Mouse (Mus musculus) erythroblast, embryonic 14.5 days (primary cell): ENCODE measurements around the gene Gm20538. TPM values are rescaled to one million over a fixed set of nuclear protein-coding genes. Genes with fewer than 3 reads are reported as not detected.

Source experiments
- H3K27me3 ChIP-seq: 2 replicates; pipeline ENCODE4 v1.6.1; 2012; ENCODE audit warnings: inconsistent platforms; ENCODE audit not compliant: control insufficient read depth
- H3K36me3 ChIP-seq: 2 replicates; pipeline ENCODE4 v1.6.1; 2012; ENCODE audit warnings: mild to moderate bottlenecking, inconsistent platforms; ENCODE audit not compliant: control insufficient read depth
- H3K4me1 ChIP-seq: 2 replicates; pipeline ENCODE4 v1.6.1; 2012; ENCODE audit warnings: inconsistent platforms; ENCODE audit not compliant: control insufficient read depth
- H3K4me3 ChIP-seq: replicated peaks from 2 replicates; pipeline ENCODE3; 2012; ENCODE audit warnings: moderate library complexity, mild to moderate bottlenecking, inconsistent platforms
- H3K9me3 ChIP-seq: 2 replicates; pipeline ENCODE4 v1.6.1; 2012; ENCODE audit warnings: low read length, inconsistent platforms, mixed read lengths; ENCODE audit not compliant: control insufficient read depth
- GATA1 ChIP-seq: IDR thresholded peaks from 2 replicates; pipeline ENCODE4 v1.6.1; 2012; ENCODE audit warnings: low read length, inconsistent platforms, mixed read lengths
- TAL1 ChIP-seq: IDR thresholded peaks from 3 replicates; pipeline ENCODE4 v1.6.1; 2012; ENCODE audit warnings: low read length, inconsistent platforms, mixed read lengths
- polyA plus RNA-seq: library from polyadenylated mRNA; stranded (reverse); fragments of >175 nt; gene quantifications from 2 replicates; pipeline ENCODE4 v1.2.3, GENCODE M21; 2012

The Gm20538 gene
- polyA plus RNA-seq, 1 experiment = not detected

DNA sequence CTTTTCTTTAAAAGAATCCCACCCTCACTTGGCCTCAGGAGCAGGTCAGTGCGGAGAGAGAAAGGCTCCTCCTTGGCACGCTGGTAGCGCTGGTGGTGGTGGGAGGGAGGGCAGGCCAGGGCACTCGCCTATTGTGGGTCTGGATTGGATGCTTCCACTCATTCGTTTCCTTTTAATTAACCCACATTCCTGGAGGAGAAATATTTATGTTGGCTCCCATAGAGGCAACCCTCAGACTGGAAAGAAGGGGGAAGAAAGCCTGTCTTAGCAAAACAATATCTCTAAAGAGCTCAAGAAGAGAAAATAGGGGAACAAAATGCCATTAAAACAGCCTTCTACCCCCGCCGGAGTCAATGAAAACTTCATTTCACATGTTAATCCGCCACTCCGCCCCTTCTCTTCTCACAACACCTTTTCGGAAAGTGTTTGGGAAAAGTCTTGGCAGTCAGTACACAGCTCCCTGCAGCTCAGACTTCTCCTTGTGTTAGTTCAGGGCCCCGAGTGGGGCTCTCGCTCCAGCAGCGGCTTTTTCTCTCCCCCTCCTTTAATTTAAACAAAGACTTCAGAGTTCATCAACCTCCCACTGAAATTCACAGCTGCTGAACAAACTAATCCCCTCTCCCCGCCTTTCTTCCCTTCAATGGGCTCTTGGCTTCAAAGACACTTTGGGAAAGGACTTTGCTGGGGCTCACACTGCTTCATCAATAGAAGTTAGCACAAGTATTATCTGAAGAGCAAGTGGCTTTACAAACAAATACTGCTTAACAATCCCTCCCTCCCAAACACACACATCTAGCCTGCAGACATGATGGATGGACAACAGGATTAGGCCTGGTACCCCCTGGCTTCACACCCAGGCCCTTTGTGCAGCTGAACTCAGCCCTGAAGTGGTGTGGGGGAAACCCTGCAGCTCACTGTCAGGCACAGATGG lies 37.8 kb downstream of the Gm20538 start:
- Histone ChIP-seq H3K9me3 (peaks cover 5% of the 10 kb centered on the region; the same call in 1 of the 2 replicates), H3K36me3 (no peaks in the 10 kb centered on the region), H3K27me3 (peaks cover 77% of the 10 kb centered on the region), H3K4me3 (no peak overlapping the region), H3K4me1 (no peaks in the 10 kb centered on the region)
- TF ChIP-seq GATA1 (no peak), TAL1 (no peak)

DNA sequence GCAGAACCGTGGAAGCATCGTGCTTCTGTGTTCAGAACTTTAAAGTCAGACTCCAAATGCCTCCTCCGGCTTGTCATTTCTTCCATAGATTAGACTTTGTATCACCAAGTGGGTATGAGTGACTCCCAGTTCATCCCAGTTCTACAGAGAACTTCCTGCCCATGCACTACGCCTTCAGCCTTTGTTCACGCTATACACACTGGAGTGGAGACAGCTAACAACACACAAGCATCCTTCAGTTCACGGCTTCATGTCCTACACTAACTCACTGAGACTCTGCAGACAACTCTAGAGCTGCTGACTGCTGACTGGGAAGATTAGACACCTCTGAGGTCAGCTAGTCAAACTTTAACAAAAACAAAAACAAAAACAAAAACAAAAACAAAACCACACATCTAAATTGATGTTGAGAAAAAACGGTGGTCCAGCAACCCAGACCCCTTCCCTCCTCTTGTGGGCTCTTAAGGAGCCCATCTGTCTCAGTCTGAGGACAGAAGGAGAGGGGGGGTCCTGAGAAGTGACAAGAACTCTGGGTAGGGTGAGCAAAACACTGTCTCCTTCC lies 38.6 kb downstream of the Gm20538 start:
- Histone ChIP-seq H3K9me3 (peaks cover 5% of the 10 kb centered on the region; the same call in 1 of the 2 replicates), H3K4me3 (no peak overlapping the region), H3K27me3 (peaks cover 84% of the 10 kb centered on the region), H3K4me1 (no peaks in the 10 kb centered on the region), H3K36me3 (no peaks in the 10 kb centered on the region)
- TF ChIP-seq GATA1 (no peak), TAL1 (no peak)

DNA sequence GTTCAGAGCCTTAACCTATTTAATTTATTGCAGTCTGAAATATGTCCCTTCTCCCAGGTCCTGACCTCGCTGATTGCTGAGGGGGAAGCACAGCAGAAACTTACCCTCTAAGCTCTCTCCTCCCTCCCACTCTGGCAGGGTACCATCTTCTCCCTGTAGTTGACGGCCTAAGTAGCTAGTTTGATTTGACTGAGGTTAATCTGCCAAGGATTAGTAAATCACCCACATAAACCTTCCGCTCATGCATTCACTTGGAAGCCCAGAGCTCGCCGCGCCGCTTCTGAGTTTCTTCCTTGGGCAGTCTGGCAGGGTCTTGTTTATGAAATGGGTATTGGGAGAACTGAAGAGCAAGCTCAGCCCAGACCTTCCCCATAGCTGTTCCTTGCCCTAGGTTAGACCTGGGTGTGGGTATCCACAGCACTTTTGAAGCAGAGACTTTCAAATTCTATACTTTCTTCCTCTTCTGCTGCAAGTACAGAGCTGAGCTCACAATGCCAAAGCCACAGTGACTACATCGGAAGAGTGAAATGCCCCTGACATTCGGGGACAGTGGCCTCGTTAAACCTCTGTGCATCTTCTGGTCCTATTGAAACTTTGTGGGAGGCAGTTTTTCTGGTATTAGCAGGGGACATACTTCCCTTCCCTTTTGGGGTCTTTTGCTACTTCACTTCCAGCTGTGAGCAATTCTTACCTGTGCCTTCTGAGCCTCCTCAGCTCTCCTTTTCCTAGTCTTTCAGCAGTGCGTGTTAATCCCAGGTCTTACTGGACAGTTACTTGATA lies 39.4 kb downstream of the Gm20538 start:
- Histone ChIP-seq H3K4me1 (no peaks in the 10 kb centered on the region), H3K36me3 (no peaks in the 10 kb centered on the region), H3K9me3 (peaks cover 5% of the 10 kb centered on the region; the same call in 1 of the 2 replicates), H3K27me3 (peaks cover 87% of the 10 kb centered on the region), H3K4me3 (no peak overlapping the region)
- TF ChIP-seq GATA1 (no peak), TAL1 (no peak)

DNA sequence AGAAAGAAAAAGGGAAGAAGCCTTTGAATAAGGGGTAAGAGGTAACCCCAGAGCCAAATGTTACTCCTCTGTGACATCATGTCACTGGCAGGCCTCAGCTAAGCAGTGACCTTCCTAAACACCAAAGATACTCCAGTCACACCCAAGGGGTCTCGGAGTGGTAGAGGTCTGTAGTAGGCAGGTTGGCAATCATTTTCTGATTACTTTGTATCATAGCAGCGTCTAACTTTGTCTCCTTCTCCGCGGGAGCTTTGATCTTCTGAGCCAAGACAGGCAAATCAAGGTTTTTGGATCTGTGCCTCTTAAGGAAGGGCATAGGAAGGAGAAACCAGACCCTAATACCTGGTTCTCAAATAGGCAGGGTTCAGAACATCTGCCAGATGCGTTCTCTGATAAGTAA lies 40.0 kb downstream of the Gm20538 start:
- H3K4me3 ChIP-seq = no peak overlapping the region
- peaks cover 82% of the 10 kb centered on the region for H3K27me3 ChIP-seq
- no peaks in the 10 kb centered on the region for H3K36me3 ChIP-seq
- TF ChIP-seq GATA1 (no peak), TAL1 (no peak)
- peaks cover 5% of the 10 kb centered on the region; the same call in 1 of the 2 replicates for H3K9me3 ChIP-seq
- no peaks in the 10 kb centered on the region for H3K4me1 ChIP-seq

DNA sequence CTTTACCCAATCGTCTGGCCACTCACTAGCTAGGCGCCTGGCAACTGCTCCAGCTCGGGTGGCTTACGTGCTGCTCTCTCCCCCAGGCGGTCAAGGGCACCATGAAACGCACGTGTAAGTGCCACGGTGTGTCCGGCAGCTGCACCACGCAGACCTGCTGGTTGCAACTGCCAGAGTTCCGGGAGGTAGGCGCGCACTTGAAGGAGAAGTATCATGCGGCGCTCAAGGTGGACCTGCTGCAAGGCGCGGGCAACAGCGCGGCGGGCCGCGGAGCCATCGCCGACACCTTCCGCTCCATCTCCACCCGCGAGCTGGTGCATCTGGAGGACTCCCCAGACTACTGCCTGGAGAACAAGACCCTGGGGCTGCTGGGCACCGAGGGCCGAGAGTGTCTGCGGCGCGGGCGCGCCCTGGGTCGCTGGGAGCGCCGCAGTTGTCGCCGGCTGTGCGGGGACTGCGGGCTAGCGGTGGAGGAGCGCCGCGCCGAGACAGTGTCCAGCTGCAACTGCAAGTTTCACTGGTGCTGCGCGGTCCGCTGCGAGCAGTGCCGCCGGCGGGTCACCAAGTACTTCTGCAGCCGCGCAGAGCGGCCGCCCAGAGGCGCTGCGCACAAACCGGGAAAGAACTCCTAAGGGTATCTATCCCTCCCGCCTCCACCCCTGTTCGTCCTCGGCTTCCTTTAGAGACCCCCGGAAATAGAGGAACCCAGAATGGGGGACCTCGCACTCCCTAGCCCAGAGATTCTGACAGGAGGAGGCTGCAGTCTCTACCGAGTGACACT lies 41.0 kb downstream of the Gm20538 start:
- Histone ChIP-seq H3K4me3 (no peak overlapping the region), H3K4me1 (no peaks in the 10 kb centered on the region), H3K36me3 (no peaks in the 10 kb centered on the region), H3K9me3 (peaks cover 5% of the 10 kb centered on the region; the same call in 1 of the 2 replicates), H3K27me3 (peaks cover 83% of the 10 kb centered on the region)
- TF ChIP-seq GATA1 (no peak), TAL1 (no peak)

DNA sequence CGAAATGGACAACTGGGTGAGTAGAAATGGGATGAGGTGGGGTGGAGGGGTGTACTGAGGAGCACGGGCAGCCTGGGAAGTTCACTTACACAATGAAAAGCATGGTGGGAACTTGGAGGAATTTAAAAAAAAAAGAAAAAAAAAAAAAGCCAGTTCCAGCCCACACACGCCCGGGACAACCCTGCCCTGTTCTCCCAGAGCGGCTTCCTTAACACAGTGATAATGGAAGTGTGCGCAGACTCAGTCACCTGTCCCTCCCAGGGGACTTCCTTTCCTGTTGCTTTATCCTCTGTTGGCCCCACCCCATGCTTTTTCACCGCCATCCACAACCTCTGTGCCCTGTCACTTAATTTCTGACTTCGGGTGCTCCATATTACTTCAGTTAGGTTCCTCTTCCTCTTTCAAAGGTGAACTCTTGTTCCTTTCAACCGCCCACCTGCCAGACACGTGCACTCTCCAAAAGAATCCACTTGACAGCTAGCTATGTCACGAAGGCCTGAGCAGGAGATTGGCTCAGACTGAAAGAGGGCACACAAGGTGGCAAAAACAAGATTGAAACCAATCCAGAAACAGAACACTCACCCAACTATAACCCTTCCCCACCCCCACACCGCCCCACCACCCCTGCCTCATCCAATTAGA lies 42.0 kb downstream of the Gm20538 start:
- TF ChIP-seq GATA1 (no peak), TAL1 (no peak)
- Histone ChIP-seq H3K36me3 (no peaks in the 10 kb centered on the region), H3K9me3 (peaks cover 5% of the 10 kb centered on the region; the same call in 1 of the 2 replicates), H3K4me3 (no peak overlapping the region), H3K27me3 (peaks cover 77% of the 10 kb centered on the region), H3K4me1 (no peaks in the 10 kb centered on the region)

DNA sequence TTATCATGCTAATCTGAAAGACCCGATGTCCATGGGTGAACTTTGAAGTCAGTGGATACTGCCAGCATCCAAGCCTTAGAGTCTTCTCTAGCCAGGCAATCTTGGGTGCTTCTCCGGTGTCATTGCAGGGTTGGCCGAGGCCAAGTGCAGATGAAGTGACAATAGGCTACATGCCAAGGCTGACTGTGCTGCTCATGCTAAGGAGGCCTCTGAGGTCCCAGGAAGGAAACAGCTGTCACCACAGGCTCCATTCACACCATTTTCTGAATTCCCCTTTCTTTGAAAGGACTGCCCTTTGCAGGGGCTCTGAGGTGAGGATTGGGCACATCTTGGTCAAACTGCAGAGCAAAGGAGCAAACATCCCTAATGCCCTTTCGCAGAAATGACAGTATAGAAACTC lies 49.9 kb downstream of the Gm20538 start:
- Histone ChIP-seq H3K36me3 (no peaks in the 10 kb centered on the region), H3K4me3 (no peak overlapping the region), H3K9me3 (no peaks in the 10 kb centered on the region), H3K27me3 (peaks cover 21% of the 10 kb centered on the region), H3K4me1 (no peaks in the 10 kb centered on the region)
- no peak for TF ChIP-seq GATA1
- no peak for TF ChIP-seq TAL1

DNA sequence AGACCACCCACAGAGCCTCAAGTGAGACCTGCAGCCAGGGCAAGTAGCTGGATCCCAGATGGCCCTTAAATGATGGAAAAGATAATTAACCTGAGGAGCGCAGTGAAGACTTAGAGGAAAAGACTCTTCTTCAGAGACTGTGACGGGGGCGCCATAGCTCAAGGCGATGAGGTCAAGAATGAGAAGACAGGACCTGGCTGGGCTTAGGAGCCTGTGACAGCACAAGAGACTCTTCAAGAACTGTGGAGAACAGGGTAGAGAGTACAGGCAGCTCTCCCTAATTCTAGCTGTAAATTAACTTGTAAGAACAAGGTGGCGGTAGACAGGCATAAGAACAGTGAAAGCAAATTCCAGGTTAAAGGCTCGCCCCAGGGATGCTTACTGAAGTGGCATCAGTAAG lies 50.7 kb downstream of the Gm20538 start:
- no peaks in the 10 kb centered on the region for H3K4me1 ChIP-seq
- no peak for TF ChIP-seq TAL1
- no peak for TF ChIP-seq GATA1
- peaks cover 17% of the 10 kb centered on the region for H3K27me3 ChIP-seq
- no peak overlapping the region for H3K4me3 ChIP-seq
- H3K9me3 ChIP-seq = no peaks in the 10 kb centered on the region
- no peaks in the 10 kb centered on the region for H3K36me3 ChIP-seq
